Mouse (Mus musculus): ENCODE results near the gene Dnajb4.

Dnajb4 gene

DNA sequence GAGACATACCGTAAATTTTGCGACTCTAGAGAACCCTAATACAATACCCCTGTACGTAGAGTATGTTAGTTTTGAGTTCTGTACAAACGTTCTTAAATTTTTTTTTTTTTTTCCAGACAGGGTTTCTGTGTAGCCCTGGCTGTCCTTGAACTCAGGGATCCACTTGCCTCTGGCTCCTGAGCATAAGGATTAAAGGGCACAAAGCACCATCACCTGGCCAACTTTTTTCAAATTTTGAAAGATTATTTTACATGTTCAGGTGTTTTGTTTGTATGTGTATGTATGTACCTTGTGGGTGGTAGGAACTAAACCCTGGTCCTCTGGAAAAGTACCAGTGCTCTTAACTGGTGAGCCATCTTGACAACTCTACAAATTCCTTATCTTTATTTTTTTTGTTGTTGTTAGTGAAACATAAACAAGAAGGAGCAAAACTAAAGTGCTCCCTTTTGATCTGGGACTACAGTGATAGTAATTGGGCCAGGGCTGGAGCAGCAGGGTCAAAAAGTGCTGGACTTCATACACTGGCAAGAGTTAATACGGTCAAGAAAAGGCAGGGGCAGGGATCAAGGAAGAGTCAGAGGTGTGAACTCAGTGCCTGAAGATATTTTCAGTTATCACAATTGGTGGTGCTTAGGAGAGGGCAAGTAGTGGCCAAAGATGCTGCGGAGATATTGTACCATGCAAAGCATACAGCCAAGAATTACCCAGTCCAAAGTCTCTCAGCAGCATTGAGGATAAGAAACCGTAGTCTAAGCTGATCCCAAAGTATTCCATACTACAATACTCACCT lies 1.8 kb downstream of the Dnajb4 start:
- no peak for DNase-seq (ENCODE audit: low read depth, low spot score)

DNA sequence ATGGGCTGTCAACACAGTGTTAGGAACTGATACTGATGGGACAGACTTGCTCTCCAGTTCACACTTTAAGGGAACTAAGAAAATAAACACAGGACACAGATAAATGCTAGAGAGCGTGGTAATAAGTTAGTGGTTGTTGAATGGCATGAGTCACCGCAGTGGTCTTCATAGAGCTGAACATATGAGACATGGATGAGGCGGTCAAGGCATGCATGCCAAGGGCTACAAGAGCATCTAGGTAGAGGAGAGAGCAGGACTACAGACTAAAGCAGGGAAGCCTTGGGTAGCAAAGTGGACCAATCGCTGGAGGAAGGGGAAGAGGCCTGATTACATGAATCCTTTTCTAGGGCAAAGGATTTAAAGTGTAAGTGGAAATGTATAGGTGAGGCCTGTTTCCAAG lies 2.9 kb downstream of the Dnajb4 start:
- no peak for DNase-seq (ENCODE audit: low read depth, low spot score)

DNA sequence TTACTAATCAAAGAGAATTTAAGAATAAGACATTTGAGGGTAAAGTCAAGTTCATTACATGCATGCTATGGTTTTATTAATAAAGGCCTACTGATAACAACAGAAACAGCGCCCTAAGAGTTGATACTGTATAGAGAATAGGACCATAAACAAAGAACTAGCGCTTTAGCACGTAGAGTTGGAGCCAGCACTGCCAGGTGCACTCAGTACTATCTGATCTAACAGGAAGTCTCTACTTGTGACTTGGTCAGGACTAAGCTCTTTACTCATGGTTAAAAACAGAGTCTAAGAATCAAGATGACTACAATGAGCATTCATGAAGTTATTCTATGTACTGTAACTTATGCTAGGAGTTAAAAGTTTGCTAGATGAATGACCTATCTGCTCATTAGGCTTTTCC lies 5.5 kb downstream of the Dnajb4 start:
- no peak for DNase-seq (ENCODE audit: low read depth, low spot score)

DNA sequence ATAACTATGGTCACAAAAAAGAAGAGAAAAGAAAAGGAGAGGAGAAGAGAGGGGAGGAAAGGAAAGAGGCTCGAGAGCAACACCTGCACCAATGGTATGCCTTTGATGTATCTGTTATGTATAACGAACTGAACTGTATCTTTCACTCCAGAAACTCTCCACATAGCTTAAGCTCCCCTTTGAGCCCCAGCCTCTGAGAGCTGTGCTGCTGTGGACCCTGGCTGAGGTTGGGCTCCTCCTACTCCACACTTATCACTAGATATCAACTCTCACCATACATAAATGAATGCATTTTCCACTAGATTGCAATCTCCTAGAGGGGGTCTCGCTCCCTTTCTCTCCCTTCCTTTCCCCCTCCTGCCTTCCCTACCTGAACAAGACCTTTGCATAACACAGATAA lies 6.1 kb downstream of the Dnajb4 start:
- no peak for DNase-seq (ENCODE audit: low read depth, low spot score)

DNA sequence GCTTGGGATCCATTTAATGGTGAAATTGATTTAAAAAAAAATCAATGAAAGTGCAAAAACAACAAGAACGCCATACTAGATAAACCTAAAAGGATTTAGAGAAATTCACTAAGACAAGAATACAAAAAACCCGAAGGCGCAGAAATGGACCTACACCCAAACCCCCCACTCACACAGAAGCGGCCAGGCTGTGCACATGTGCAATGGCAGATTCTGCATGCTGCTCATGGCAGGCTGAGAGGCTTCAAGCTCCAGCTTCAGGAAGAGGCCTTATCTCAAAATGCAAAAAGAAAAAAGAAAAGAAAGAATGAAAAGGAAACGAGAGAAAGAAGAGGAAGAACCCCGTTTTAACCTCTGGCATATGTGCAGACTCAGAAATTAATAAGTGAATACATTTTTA lies 6.7 kb downstream of the Dnajb4 start:
- DNase-seq (ENCODE audit: low read depth, low spot score) = no peak

DNA sequence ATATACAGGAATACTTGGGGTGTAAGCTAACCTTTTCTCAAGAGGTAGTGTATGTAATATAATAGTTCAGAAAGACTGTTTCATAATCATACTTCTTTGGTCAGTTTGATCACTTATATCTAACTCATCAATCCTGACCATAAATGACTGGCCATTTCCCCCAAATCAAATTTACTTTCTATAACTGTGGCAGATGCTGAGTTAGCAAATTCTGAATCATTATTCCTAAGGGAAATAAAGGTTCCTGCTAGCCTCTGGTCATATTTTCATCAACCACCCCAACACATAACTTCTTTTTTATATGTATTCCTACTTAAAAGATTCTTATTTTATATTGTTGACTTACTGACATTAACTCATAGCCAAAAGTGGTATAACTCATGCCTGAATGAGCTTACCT lies 7.2 kb downstream of the Dnajb4 start:
- DNase-seq (ENCODE audit: low read depth, low spot score) = no peak

DNA sequence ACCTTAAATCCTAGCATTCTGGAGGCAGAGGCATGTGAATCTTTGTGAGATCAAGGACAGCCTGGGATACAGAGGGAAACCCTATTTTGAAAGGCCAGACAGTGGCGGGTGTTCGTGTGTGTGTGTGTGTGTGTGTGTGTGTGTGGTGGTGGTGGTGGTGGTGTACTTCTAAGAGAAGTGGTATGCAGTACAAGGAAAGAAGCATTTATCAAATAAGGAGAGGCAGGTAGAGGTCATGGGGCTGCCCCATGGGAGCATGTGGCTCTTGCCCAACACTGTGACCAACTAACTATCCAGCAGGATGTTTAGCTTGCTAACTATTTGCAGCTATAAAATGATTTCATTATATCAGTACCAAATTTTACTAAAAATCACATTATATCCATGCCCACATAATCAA lies 8.5 kb downstream of the Dnajb4 start:
- no peak for DNase-seq (ENCODE audit: low read depth, low spot score)

DNA sequence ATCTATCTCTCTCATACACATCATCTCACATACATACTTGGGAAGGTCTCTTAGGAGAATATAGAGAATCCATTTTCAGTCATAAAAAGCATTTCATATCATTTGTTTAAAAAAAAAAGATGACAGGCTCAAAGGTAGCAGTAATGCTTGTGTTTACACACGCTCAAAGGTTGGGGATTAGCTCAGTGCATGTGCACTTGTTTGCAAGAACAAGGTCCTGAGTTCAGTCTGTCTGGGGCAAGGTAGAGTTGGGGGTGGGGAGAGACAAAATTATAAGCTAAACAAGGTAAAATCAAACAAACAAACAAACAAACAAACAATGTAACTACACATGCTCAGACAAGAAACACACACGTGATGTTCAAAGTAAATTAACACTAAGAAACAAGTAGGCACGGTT lies 8.9 kb downstream of the Dnajb4 start:
- DNase-seq (ENCODE audit: low read depth, low spot score) = no peak

DNA sequence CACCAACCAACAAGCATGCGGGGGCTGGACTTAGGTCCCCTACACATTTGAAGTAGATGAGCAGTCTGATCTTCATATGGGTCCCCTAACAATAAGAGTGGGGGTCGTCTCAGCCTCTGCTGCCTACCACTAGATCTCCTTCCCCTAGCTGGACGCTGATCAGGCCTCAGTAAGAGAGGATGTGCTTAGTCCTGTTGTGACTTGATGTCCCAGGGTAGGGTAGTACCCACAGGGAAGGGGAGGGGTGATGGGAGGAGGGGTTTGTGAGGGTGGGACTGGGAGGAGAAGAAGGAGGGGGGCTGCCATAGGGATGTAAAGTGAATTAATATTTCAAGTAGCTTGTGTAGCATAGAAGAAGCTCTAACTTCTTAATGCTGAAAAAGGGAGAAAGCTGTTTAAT lies 11.0 kb downstream of the Dnajb4 start:
- no peak for DNase-seq (ENCODE audit: low read depth, low spot score)

DNA sequence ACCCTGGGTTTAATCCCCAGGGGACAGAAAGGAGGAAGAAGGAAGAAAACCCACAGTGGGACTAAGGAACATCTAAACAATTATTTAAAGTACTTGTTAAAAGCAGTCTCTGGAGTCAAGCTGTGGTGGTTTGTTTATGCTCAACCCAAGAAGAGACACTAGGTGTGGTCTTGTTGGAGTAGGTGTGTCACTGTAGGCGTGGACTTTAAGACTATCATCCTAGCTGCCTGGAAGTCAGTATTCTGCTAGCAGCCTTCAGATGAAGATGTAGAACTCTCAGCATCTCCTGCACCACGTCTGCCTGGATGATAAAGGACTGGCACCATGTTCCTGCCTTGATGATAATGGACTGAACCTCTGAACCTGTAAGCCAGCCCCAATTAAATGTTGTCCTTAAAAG lies 12.9 kb downstream of the Dnajb4 start:
- DNase-seq (ENCODE audit: low read depth, low spot score) = peak; percentile 61

DNA sequence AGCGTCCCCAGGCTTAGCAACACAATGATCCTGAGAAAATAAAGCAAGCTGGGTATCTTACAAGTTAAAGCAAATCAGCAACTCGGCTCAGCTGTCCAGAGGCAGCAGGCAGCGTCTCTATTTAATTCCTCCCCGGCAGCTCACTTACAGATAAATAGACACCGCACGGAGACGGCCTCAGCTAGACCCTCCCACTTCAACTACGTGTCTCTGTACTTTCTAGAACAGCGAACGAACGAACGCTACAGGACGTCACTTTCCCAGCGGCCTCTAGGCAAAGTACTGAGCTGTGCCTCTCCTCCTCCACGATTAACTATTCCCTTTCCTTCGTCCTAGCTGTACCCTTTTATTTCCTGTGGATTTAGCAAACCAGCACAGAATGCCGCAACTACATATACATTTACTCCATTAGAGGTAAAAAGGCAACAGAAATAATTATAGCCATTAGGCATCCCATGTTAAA lies 16.4 kb downstream of the Dnajb4 start:
- DNase-seq (ENCODE audit: low read depth, low spot score) = peak; percentile 87

DNA sequence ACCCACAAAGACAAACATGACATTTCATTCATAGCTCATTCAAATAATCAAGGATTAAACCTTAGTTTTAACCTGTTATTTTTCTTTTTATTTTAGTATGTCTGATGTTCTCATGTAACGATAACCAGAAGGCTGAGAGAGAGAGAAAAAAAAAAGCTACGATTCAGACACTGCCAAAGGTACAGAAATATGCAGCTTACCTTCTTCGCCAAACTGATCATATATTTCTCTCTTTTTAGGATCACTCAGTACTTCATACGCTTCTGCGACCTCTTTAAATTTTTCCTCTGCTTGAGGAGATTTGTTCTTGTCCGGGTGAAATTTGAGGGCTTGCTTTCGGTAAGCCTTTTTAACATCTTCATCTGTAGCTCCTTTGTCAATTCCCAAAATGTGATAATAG lies 16.9 kb downstream of the Dnajb4 start:
- DNase-seq (ENCODE audit: low read depth, low spot score) = no peak

DNA sequence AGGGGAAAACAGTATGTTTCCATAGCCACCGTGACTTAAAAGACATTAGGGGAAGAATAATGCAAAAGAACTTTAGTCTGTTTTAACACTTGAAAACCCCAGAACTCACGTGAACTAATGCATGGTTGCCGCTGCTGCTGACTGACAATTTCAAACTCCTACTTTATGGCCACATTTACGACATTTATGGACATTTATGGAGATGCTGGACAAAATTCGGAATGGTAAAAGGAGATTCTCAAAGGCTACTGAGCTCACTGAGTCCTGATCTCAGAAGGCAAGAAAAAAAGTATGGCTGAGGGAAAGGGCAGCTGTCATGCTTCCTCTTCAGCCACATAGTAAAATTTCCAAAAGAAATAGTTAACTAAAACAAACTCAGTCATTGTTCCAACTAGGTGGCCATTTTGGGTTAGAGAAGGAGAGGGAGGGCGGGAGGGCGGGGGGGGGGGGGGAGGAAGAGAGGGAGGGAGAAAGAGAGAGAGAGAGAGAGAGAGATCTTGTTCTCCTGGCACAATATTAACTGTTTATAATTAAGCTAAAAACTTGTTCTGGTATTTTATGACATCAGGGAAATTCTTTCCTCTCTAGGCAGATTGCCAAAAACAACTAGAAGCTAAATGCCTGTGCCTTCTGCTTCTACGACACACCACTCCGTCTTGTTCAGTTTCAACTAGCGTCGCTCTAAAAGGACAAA lies 17.7 kb downstream of the Dnajb4 start:
- DNase-seq (ENCODE audit: low read depth, low spot score) = no peak

DNA sequence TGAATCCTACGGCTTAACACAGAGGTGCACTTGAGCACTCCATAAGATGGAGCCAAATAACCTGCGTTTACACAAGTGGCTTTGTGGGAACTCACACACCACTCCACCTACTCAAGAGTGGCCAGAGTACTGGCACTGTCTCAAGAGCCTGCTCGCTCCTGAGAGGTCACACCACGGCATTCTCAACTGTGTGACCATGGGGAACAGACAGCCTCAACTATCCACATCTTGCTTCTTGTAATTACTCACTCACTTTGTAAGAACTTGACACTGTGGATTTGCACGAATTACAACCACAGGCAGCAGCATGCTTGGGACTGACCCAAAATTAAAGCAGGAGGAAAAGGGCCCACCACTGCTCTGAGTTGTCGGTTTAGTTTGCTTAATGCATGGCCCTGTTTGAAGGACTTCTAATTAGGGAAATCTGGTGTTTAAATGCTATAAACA lies 18.3 kb downstream of the Dnajb4 start:
- no peak for DNase-seq (ENCODE audit: low read depth, low spot score)

DNA sequence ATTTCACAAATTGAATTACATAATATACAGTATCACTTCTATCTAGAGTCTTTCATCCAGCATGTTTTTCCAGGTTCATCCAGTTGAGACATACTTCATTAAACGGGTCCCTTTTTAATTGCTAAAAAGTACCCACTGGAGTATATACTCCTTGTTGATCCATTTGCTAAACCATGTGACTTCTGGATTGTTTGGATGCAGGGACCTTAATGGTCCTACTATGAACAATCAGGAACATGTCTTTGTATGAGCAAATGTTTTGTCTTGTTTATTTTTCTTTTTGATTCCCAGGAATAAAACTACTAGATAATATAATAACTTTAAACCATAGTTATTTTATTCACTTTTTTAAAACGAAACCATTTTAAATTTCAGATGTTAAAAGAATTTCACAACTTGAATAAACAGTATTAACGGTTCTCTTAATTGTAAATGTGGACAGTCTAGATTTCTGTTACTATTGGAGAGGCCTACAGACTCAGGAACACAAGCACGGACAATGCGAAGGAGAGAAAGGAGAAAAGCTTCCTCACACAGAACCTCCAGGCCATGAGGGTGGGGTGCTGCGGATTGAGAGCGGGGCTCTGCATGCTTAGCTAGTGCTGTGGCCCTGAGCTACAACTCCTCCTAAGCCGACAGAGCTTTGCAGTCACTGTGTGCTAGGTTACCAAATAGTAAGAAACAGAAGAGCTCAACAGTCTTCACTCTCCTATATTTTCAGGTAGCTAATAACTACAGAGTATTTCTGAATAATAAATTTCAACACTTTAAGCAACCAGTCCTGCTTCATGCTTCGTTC lies 19.2 kb downstream of the Dnajb4 start:
- DNase-seq (ENCODE audit: low read depth, low spot score) = no peak

DNA sequence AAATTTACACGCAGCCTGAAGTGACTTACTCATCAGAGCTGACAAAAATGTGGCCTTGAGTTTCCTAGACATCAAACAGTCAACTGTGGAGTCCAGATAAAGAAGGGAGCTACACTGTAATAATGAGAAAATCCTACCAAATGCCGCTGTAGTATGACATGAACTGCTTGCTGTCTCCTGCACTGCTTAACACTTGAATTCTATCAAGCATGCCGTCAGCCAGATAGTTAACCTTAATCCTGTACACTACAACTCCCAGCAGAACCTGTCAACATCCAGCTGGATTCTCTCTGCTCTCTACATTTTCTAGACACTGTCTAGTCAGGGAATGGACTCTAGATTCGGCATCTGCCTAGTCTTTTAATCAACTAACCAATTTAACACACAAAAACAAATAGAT lies 20.8 kb downstream of the Dnajb4 start:
- no peak for DNase-seq (ENCODE audit: low read depth, low spot score)

DNA sequence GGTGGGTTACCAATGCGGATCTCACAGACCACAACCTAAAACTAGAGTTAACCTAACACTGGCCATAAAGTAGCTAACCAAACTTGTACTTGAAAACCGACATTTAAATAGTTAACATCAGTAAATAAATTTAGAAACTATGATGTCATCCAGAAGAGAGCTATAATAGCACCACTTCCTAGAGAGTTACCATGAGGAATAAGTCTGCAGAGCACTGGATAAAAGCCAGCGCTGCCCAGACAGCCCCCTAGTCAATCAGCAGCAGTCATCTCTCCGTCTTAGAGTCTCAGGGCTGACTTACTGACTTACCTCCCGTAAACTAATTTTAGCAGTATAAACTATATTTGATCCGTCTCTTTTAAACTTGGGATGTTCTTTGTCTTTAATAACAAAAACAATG lies 24.0 kb downstream of the Dnajb4 start:
- no peak for DNase-seq (ENCODE audit: low read depth, low spot score)

DNA sequence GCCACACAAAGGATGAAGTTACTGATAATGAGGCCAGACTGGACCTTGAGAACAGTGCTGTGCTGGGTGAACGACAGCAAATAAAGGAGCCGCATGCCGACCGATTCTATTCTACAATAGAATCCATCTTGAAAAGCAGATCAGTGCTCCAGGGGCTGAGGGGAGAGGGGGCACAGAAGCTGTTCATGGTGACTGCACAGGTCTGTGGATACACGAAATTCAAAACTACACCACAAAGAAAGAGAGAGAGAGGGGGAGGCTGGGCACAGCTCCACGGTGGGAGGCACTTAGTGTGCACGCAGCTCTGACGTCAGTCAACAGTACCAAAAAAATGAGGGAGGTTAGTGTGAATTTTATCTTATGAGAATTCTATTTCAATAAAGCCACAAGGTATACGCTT lies 26.6 kb downstream of the Dnajb4 start:
- no peak for DNase-seq (ENCODE audit: low read depth, low spot score)

DNA sequence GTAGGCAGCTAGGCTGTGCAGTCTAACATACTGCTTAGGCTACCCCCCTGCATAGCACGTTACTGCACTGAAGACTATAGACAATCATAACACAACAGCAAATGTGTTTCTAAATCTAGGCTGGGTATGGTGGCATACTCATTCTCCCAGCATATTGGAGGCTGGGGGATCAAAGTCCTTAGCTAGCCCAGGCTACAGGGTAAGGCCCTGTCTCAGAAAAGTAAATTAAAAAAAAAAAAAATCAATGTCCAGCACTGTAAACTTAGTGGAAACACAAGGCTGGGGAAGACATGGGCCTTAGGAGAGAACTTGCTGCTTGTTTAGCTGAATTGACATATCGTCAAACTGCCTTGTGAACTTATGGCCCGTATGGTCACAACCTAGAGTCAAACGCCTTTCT lies 29.5 kb downstream of the Dnajb4 start:
- DNase-seq (ENCODE audit: low read depth, low spot score) = no peak

DNA sequence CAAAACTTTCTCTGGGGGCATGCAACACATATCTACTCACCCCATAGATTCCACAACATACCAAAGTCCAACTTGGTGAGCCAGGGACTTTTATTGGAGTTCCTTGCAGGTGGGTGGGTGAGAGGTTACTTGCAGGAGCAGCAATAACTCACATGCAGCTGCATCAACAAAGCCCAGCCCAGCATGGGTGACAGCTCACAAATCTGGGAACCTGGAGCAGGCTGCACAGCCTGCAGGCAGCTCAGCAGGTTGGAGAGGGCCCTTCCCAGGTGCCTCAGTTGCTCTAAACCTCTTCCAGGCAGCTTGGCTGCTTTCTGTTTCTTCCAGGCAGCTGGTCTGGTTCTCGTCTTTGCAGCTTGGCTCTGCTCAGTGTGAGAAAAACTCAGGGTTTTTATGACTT lies 30.8 kb downstream of the Dnajb4 start:
- no peak for DNase-seq (ENCODE audit: low read depth, low spot score)

DNA sequence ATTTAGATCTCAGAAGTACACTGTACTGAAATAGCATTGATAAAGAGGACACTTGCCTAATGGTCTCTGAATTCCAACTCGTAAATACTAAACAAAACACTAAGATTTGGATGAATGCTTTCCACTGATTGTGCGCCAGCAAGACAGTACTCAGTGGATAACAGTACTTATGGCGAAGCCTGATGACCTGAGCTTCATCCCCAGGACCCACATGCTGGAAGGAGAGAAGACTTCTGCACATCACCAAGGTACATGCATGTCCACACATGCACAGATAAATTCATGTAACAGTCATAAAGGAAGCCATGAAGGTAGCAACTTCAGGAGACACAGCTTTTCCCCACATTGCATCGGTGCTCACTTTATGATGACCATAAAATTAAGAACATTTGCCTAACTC lies 31.3 kb downstream of the Dnajb4 start:
- DNase-seq (ENCODE audit: low read depth, low spot score) = no peak

DNA sequence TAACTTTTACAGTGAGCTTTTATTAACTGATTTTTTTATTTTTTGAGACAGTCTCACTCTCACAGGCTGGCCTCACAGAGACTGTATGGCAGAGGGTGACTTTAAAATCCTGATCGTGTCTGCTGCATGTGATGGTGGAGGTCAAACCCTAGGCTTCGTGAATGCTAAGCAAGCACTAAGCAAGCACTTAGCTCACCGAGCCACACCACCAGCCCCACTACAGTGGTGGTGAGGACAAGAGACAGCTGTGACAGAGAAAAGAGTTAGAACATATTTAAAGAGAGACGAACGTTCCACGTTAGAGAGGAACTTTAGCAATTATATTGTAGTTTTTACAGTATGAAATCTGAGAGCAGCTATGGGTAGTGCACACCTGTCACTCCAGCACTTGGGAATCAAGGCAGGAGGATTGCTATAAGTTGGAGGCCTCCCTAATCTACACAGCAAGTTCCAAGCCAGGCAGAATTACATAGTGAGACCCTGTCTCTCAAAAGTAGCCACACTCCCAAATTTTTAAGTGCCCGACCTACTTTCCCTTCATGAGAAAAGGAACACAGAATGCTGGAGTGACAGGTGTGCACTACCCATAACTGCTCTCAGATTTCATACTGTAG lies 37.7 kb downstream of the Dnajb4 start:
- DNase-seq (ENCODE audit: low read depth, low spot score) = no peak

All from ZHBTc4 (cell line).